Mouse (Mus musculus): Measurements from ENCODE around the gene Tlr4.

DNA sequence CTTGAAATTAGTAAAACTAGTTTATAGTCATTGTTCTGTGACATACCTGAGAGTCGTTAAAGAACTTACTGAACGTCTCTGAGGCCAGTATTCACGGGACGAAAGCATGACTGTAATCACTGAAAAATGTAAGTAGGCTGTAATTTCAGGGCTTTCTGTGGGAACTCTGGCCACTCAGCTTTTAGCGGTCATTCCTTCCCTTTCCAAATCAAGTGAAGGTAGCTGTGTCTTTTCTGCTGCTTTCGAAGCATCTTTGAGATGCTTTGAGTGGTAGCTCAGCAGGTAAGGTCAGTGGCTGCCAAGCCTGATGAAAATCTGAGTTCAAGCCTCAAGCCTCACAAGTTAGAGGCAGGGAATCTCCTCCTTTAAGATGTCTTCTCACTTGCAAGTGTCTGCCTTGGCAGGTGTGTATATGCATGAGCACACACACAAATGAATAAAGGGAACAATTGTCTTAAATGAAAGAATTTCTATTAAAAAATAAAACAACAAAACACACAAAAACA, 832 bp downstream of the Tlr4 start:
- TF ChIP-seq POLR2A (IDR thresholded peaks at IDR 0.05; ENCODE audit: extremely low read depth, insufficient read depth, low read length), result no peak
- TF ChIP-seq CTCF (IDR thresholded peaks at IDR 0.05; ENCODE audit: low read depth, low read length), result no peak

All from liver, adult 2 months (tissue).